Mouse (Mus musculus) MEL (cell line): Measurements from ENCODE around the gene Dnaic1. TPM values are rescaled to one million over a fixed set of nuclear protein-coding genes. Genes with fewer than 3 reads are reported as not detected.

Experiments used
- DNase-seq: peaks from one replicate; pipeline ENCODE4 v3.0.0; 2011; ENCODE audit warnings: low read depth, low spot score
- H3K27ac ChIP-seq: 2 replicates; pipeline ENCODE4 v1.5.1; 2012; ENCODE audit warnings: low read depth, mild to moderate bottlenecking, control low read depth, low read length, moderate library complexity; ENCODE audit not compliant: control insufficient read depth
- H3K27me3 ChIP-seq, 2 experiments: fragments of 150-350 bp in 1 of 2; sonication (generic) in 1 of 2; 2 replicates each; pipeline ENCODE4 v1.6.1; 2012; ENCODE audit warnings: low read length in 2 of 2, mild to moderate bottlenecking in 2 of 2, improper control_type of control experiment in 1 of 2, moderate library complexity in 1 of 2; ENCODE audit not compliant: insufficient read depth in 2 of 2, control insufficient read depth in 1 of 2
- H3K36me3 ChIP-seq, 2 experiments: 2 replicates each; pipeline ENCODE4 v1.6.1; 2012 to 2014; ENCODE audit warnings: low read length in 2 of 2, improper control_type of control experiment in 1 of 2, inconsistent platforms in 1 of 2, mild to moderate bottlenecking in 1 of 2; ENCODE audit not compliant: insufficient read depth in 2 of 2, control insufficient read depth in 1 of 2
- H3K4me1 ChIP-seq, 2 experiments: fragments of 150-350 bp in 1 of 2; sonication (generic) in 1 of 2; 2 replicates each; pipeline ENCODE4 v1.6.1; 2012; ENCODE audit warnings: low read length in 2 of 2, improper control_type of control experiment in 1 of 2, mild to moderate bottlenecking in 1 of 2; ENCODE audit not compliant: insufficient read depth in 2 of 2, control insufficient read depth in 1 of 2
- H3K4me3 ChIP-seq, 2 experiments: fragments of 150-350 bp in 1 of 2; sonication (generic) in 1 of 2; 2 replicates each; pipeline ENCODE4 v1.5.1; 2012; ENCODE audit warnings: low read depth in 2 of 2, low read length in 2 of 2, mild to moderate bottlenecking in 2 of 2, moderate library complexity in 2 of 2, control low read depth in 1 of 2, improper control_type of control experiment in 1 of 2; ENCODE audit not compliant: control insufficient read depth in 1 of 2, insufficient read depth in 1 of 2
- H3K79me2 ChIP-seq: 2 replicates; pipeline ENCODE4 v1.6.1; 2012; ENCODE audit warnings: mild to moderate bottlenecking, low read length, moderate library complexity; ENCODE audit not compliant: control insufficient read depth, poor library complexity, insufficient read depth
- H3K9ac ChIP-seq: 2 replicates; pipeline ENCODE4 v1.6.1; 2012; ENCODE audit warnings: low read depth, mild to moderate bottlenecking, control low read depth, low read length, moderate library complexity; ENCODE audit not compliant: control insufficient read depth, poor library complexity, severe bottlenecking
- H3K9me3 ChIP-seq: fragments of 150-350 bp; sonication (generic); replicated peaks from 2 replicates; pipeline ENCODE4 v1.6.1; 2012; ENCODE audit warnings: mild to moderate bottlenecking, low read length, improper control_type of control experiment, moderate library complexity; ENCODE audit not compliant: insufficient read depth
- BHLHE40 ChIP-seq: IDR thresholded peaks from 2 replicates; pipeline ENCODE4 v1.6.1; 2012; ENCODE audit warnings: low read depth, mild to moderate bottlenecking, inconsistent platforms, low read length, improper control_type of control experiment, borderline replicate concordance
- CHD2 ChIP-seq: IDR thresholded peaks from 2 replicates; pipeline ENCODE4 v1.6.1; 2011; ENCODE audit warnings: low read length, improper control_type of control experiment
- CTCF ChIP-seq, 3 experiments: IDR thresholded peaks in 2 of 3; conservative IDR thresholded peaks in 1 of 3; 2 replicates each; pipeline ENCODE4 v1.5.1; 2011 to 2012; ENCODE audit warnings: low read length in 3 of 3, low read depth in 2 of 3, mild to moderate bottlenecking in 2 of 3, improper control_type of control experiment in 1 of 3, inconsistent platforms in 1 of 3, mixed read lengths in 1 of 3, moderate library complexity in 1 of 3; ENCODE audit not compliant: control insufficient read depth in 1 of 3, insufficient read depth in 1 of 3, poor library complexity in 1 of 3, severe bottlenecking in 1 of 3
- ELF1 ChIP-seq: IDR thresholded peaks from 2 replicates; pipeline ENCODE4 v1.6.1; 2014; ENCODE audit warnings: low read depth, mild to moderate bottlenecking, inconsistent platforms, low read length, improper control_type of control experiment, moderate library complexity
- EP300 ChIP-seq, 2 experiments: IDR thresholded peaks; 2 replicates each; pipeline ENCODE4 v1.6.1; 2011; ENCODE audit warnings: improper control_type of control experiment in 2 of 2, low read length in 2 of 2, low read depth in 1 of 2, mild to moderate bottlenecking in 1 of 2
- ETS1 ChIP-seq: IDR thresholded peaks from 2 replicates; pipeline ENCODE4 v1.6.1; 2012; ENCODE audit warnings: low read depth, mild to moderate bottlenecking, inconsistent platforms, low read length, improper control_type of control experiment, moderate library complexity
- GABPA ChIP-seq: IDR thresholded peaks from 2 replicates; pipeline ENCODE4 v1.6.1; 2012; ENCODE audit warnings: low read depth, mild to moderate bottlenecking, inconsistent platforms, low read length, improper control_type of control experiment, moderate library complexity
- MAX ChIP-seq: IDR thresholded peaks from 2 replicates; pipeline ENCODE4 v1.6.1; 2011; ENCODE audit warnings: low read length, improper control_type of control experiment
- POLR2AphosphoS2 ChIP-seq: IDR thresholded peaks from 2 replicates; pipeline ENCODE4 v1.6.1; 2011; ENCODE audit warnings: low read length, improper control_type of control experiment
- RAD21 ChIP-seq: IDR thresholded peaks from 2 replicates; pipeline ENCODE4 v1.6.1; 2011; ENCODE audit warnings: mild to moderate bottlenecking, low read depth, low read length, improper control_type of control experiment
- RCOR1 ChIP-seq: IDR thresholded peaks from 2 replicates; pipeline ENCODE4 v1.6.1; 2012; ENCODE audit warnings: low read depth, mild to moderate bottlenecking, inconsistent platforms, low read length, improper control_type of control experiment
- SIN3A ChIP-seq: IDR thresholded peaks from 2 replicates; pipeline ENCODE4 v1.6.1; 2012; ENCODE audit warnings: low read length, improper control_type of control experiment, inconsistent platforms
- SMC3 ChIP-seq: IDR thresholded peaks from 2 replicates; pipeline ENCODE4 v1.6.1; 2011; ENCODE audit warnings: low read depth, low read length, improper control_type of control experiment
- TCF12 ChIP-seq: IDR thresholded peaks from 2 replicates; pipeline ENCODE4 v1.6.1; 2014; ENCODE audit warnings: low read depth, mild to moderate bottlenecking, inconsistent platforms, low read length, improper control_type of control experiment, moderate library complexity
- ZC3H11A ChIP-seq: IDR thresholded peaks from 2 replicates; pipeline ENCODE4 v1.6.1; 2012; ENCODE audit warnings: low read depth, mild to moderate bottlenecking, inconsistent platforms, low read length, improper control_type of control experiment
- ZKSCAN1 ChIP-seq: IDR thresholded peaks from 2 replicates; pipeline ENCODE4 v1.6.1; 2012; ENCODE audit warnings: low read depth, mild to moderate bottlenecking, inconsistent platforms, low read length, improper control_type of control experiment, moderate library complexity
- polyA plus RNA-seq, 2 experiments: library from polyadenylated mRNA; stranded (reverse) in 1 of 2; unstranded in 1 of 2; fragments of >175 nt in 1 of 2; fragments of >200 nt in 1 of 2; gene quantifications; 2 replicates each; pipeline versions ENCODE4 v1.2.1 to v1.2.4; 2012; ENCODE audit warnings: low replicate concordance in 2 of 2, low read depth in 1 of 2; ENCODE audit not compliant: insufficient read length in 2 of 2, insufficient read depth in 1 of 2, missing spikeins in 1 of 2
- total RNA-seq: library from RNA; depleted of rRNA; stranded (reverse); fragments of 300-350 nt; gene quantifications from 2 replicates; pipeline ENCODE4 v1.2.3, GENCODE M21; 2012

Dnaic1 gene
- total and polyA plus RNA-seq, 3 experiments = not detected

- Histone ChIP-seq H3K4me3 (no peak overlapping the region), H3K9ac (no peak overlapping the region), H3K36me3 (no peaks in the 10 kb centered on the region), H3K9me3 (no peaks in the 10 kb centered on the region)
- DNase-seq = peak; percentile 52
- TF ChIP-seq BHLHE40 = no peak
- 0 out of 2 replicates have a peak, but pooled peaks have one; percentile 16 for TF ChIP-seq SIN3A
- TF ChIP-seq ETS1 = no peak
- TF ChIP-seq, all 39 proteins: peak for 1
- Histone ChIP-seq H3K4me1 (peaks cover 0 to 6% of the 10 kb centered on the region in 2 experiments; a peak in 2 of 4 replicates), H3K79me2 (no peaks in the 10 kb centered on the region), H3K27me3 (no peaks in the 10 kb centered on the region), H3K27ac (no peak overlapping the region)
Observed at GRCm38 (mm10) chr4:41545985-41546384, 23.6 kb upstream of the Dnaic1 start.

- Histone ChIP-seq H3K27ac (no peak overlapping the region), H3K4me1 (peaks cover 0 to 6% of the 10 kb centered on the region in 2 experiments; a peak in 2 of 4 replicates), H3K9me3 (no peaks in the 10 kb centered on the region), H3K36me3 (no peaks in the 10 kb centered on the region), H3K9ac (no peak overlapping the region), H3K79me2 (no peaks in the 10 kb centered on the region), H3K4me3 (no peak overlapping the region), H3K27me3 (no peaks in the 10 kb centered on the region)
- DNase-seq = no peak
- TF ChIP-seq MAX = no peak
- TF ChIP-seq ZKSCAN1 = no peak
- TF ChIP-seq ELF1 = no peak
- TF ChIP-seq RCOR1 = no peak
- TF ChIP-seq CTCF (IDR thresholded peaks at IDR 0.05 in 2 of 3, conservative IDR thresholded peaks at IDR 0.05 in 1 of 3; ENCODE audit: control insufficient read depth in 1 of 3, insufficient read depth in 1 of 3, low read depth in 2 of 3, low read length in 3 of 3, poor library complexity in 1 of 3, severe bottlenecking in 1 of 3) = no peak
- no peak for TF ChIP-seq CHD2
Observed at GRCm38 (mm10) chr4:41547086-41547485, 22.5 kb upstream of the Dnaic1 start.

DNA sequence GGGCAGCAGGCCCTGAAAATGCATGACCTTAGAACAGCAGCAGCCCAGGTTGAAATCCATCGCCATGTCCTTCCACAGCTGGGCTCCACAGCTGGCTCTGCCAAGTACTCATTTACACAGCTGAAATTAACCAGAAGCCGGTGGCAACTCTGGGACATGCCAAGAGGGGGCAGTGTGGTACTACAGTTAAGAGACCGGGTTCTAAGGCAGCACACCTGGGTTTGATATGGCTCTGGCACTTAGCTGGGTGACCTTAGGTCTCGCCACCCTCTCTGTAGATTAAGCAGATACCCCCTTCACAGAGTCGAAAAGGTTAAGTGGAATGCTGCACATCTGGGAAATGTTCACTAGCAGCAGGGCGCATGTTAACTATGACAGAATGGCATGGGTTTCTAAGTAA is 17.0 kb upstream of the Dnaic1 start:
- Histone ChIP-seq H3K27me3 (no peaks in the 10 kb centered on the region), H3K9ac (no peak overlapping the region), H3K36me3 (no peaks in the 10 kb centered on the region)
- peak; percentile 80 for TF ChIP-seq RAD21
- TF ChIP-seq SMC3 = peak; percentile 68
- peak; percentile 72 to 81 (median 75) for TF ChIP-seq CTCF (IDR thresholded peaks at IDR 0.05 in 2 of 3, conservative IDR thresholded peaks at IDR 0.05 in 1 of 3; ENCODE audit: control insufficient read depth in 1 of 3, insufficient read depth in 1 of 3, low read depth in 2 of 3, low read length in 3 of 3, poor library complexity in 1 of 3, severe bottlenecking in 1 of 3)
- no peak for TF ChIP-seq RCOR1
- TF ChIP-seq POLR2AphosphoS2 = no peak
- no peak for TF ChIP-seq TCF12
- TF ChIP-seq ZC3H11A = peak; percentile 48; the same call in 1 of the 2 replicates
- TF ChIP-seq GABPA = no peak
- TF ChIP-seq EP300 (IDR thresholded peaks at IDR 0.05; ENCODE audit: low read depth in 1 of 2, low read length in 2 of 2) = no peak
- TF ChIP-seq, all 39 proteins: peak for 4
- DNase-seq = peak; percentile 67
- Histone ChIP-seq H3K4me3 (no peak overlapping the region), H3K27ac (no peak overlapping the region), H3K4me1 (no peaks in the 10 kb centered on the region), H3K79me2 (no peaks in the 10 kb centered on the region), H3K9me3 (no peaks in the 10 kb centered on the region)
